Mouse (Mus musculus) cerebellum, postnatal 36 days (tissue): ENCODE measurements around the gene Rhoq.

ENCODE experiments used
- DNase-seq, 2 experiments: peaks; one replicate each; pipeline ENCODE4 v3.0.0; 2021 to 2022; ENCODE audit warnings: mixed read lengths in 2 of 2

Gene Rhoq

GRCm38 (mm10) chr17:86964041-86964440, 1.2 kb downstream of the Rhoq start:
- DNase-seq: no peak

GRCm38 (mm10) chr17:86964502-86964901, 1.6 kb downstream of the Rhoq start:
- DNase-seq: peak; percentile 42 to 49

GRCm38 (mm10) chr17:86965121-86965520, 2.2 kb downstream of the Rhoq start:
- no peak for DNase-seq

- DNase-seq: no peak
Measured at GRCm38 (mm10) chr17:86966040-86966439, 3.2 kb downstream of the Rhoq start.

- DNase-seq: no peak
Measured at GRCm38 (mm10) chr17:86967048-86967447, 4.2 kb downstream of the Rhoq start.

GRCm38 (mm10) chr17:86967536-86968525, 4.9 kb downstream of the Rhoq start:
- no peak for DNase-seq

GRCm38 (mm10) chr17:86968581-86968980, 5.7 kb downstream of the Rhoq start:
- DNase-seq: no peak

GRCm38 (mm10) chr17:86969582-86969981, 6.7 kb downstream of the Rhoq start:
- no peak for DNase-seq

GRCm38 (mm10) chr17:86970026-86970750, 7.3 kb downstream of the Rhoq start:
- DNase-seq: no peak

- DNase-seq: no peak
Measured at GRCm38 (mm10) chr17:86971036-86971435, 8.2 kb downstream of the Rhoq start.

GRCm38 (mm10) chr17:86971860-86972259, 9.0 kb downstream of the Rhoq start:
- no peak for DNase-seq

- DNase-seq: no peak
Measured at GRCm38 (mm10) chr17:86973097-86973496, 10.2 kb downstream of the Rhoq start.

- DNase-seq: no peak
Measured at GRCm38 (mm10) chr17:86976387-86976786, 13.5 kb downstream of the Rhoq start.

GRCm38 (mm10) chr17:86978496-86978895, 15.6 kb downstream of the Rhoq start:
- DNase-seq: no peak

- no peak for DNase-seq
Measured at GRCm38 (mm10) chr17:86981205-86981604, 18.3 kb downstream of the Rhoq start.

- no peak for DNase-seq
Measured at GRCm38 (mm10) chr17:86981701-86982100, 18.8 kb downstream of the Rhoq start.

- DNase-seq: no peak
Measured at GRCm38 (mm10) chr17:86982497-86982896, 19.6 kb downstream of the Rhoq start.

GRCm38 (mm10) chr17:86986449-86987138, 23.7 kb downstream of the Rhoq start:
- peak in 1 of 2 experiments; percentile 25 for DNase-seq

- DNase-seq: no peak
Measured at GRCm38 (mm10) chr17:86988161-86988560, 25.3 kb downstream of the Rhoq start.

GRCm38 (mm10) chr17:86988601-86989184, 25.8 kb downstream of the Rhoq start:
- no peak for DNase-seq

- no peak for DNase-seq
Measured at GRCm38 (mm10) chr17:86991306-86991705, 28.4 kb downstream of the Rhoq start.

GRCm38 (mm10) chr17:86997323-86997722, 34.4 kb downstream of the Rhoq start:
- no peak for DNase-seq

GRCm38 (mm10) chr17:87008950-87009349, 46.1 kb downstream of the Rhoq start:
- DNase-seq: no peak
